Mouse (Mus musculus) adrenal gland, adult (tissue): Measurements from ENCODE around the gene Cracr2b.

Experiments
- DNase-seq, 2 experiments: peaks; one replicate each; pipeline ENCODE4 v3.0.0; 2022 to 2023; ENCODE audit warnings: low spot score in 1 of 2; ENCODE audit not compliant: inconsistent age in 2 of 2

The Cracr2b gene

GRCm38 (mm10) chr7:141483114-141483653 is 22.3 kb downstream of the Cracr2b start:
- no peak for DNase-seq

GRCm38 (mm10) chr7:141484186-141485120 is 23.6 kb downstream of the Cracr2b start:
- no peak for DNase-seq

GRCm38 (mm10) chr7:141485186-141485585 is 24.3 kb downstream of the Cracr2b start:
- DNase-seq: no peak

GRCm38 (mm10) chr7:141485606-141486005 is 24.7 kb downstream of the Cracr2b start:
- DNase-seq: no peak

GRCm38 (mm10) chr7:141486239-141486638 is 25.3 kb downstream of the Cracr2b start:
- no peak for DNase-seq

GRCm38 (mm10) chr7:141487141-141487540 is 26.2 kb downstream of the Cracr2b start:
- DNase-seq: no peak

- no peak for DNase-seq
Measured at GRCm38 (mm10) chr7:141491151-141491550, 30.3 kb downstream of the Cracr2b start.

- DNase-seq: no peak
Measured at GRCm38 (mm10) chr7:141492738-141493137, 31.8 kb downstream of the Cracr2b start.

- no peak for DNase-seq
Measured at GRCm38 (mm10) chr7:141493729-141494128, 32.8 kb downstream of the Cracr2b start.

- DNase-seq: no peak
Measured at GRCm38 (mm10) chr7:141495379-141495778, 34.5 kb downstream of the Cracr2b start.

- no peak for DNase-seq
Measured at GRCm38 (mm10) chr7:141495940-141496339, 35.0 kb downstream of the Cracr2b start.

- no peak for DNase-seq
Measured at GRCm38 (mm10) chr7:141497600-141497999, 36.7 kb downstream of the Cracr2b start.

GRCm38 (mm10) chr7:141501820-141502555 is 41.1 kb downstream of the Cracr2b start:
- peak; percentile 77 to 85 for DNase-seq

- no peak for DNase-seq
Measured at GRCm38 (mm10) chr7:141502556-141502905, 41.6 kb downstream of the Cracr2b start.

GRCm38 (mm10) chr7:141506278-141506677 is 45.4 kb downstream of the Cracr2b start:
- DNase-seq: no peak

- DNase-seq: no peak
Measured at GRCm38 (mm10) chr7:141508160-141508559, 47.3 kb downstream of the Cracr2b start.

GRCm38 (mm10) chr7:141510196-141510595 is 49.3 kb downstream of the Cracr2b start:
- no peak for DNase-seq

GRCm38 (mm10) chr7:141510681-141511191 is 49.8 kb downstream of the Cracr2b start:
- no peak for DNase-seq
